Mouse (Mus musculus): ENCODE data around the gene Tom1. TPM values are rescaled to one million over a fixed set of nuclear protein-coding genes. Genes with fewer than 3 reads are reported as not detected.

Tom1 gene
- total RNA-seq, 2 experiments from 2014 or later, result 70.7 to 73.3 TPM

DNA sequence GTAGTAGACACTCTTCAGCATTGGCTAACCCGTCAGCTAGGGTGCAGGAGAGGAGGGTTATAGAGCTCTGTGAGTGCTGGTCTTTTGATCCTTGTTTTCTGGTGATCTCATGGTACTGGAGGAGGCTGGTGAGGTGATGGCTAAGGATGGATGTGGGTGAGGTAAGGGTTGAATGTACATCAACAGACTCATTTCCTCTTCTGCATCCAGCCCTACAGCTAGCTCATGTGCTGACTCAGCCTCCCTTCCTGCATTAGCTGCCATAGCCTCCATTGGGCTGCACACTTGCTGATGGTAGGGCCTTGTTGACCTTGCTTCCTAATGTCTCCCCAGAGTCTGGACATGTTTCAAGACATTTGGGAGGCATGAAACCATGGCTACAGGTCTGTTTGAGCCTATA lies 9.5 kb downstream of the Tom1 start:
- DNase-seq, result no peak

DNA sequence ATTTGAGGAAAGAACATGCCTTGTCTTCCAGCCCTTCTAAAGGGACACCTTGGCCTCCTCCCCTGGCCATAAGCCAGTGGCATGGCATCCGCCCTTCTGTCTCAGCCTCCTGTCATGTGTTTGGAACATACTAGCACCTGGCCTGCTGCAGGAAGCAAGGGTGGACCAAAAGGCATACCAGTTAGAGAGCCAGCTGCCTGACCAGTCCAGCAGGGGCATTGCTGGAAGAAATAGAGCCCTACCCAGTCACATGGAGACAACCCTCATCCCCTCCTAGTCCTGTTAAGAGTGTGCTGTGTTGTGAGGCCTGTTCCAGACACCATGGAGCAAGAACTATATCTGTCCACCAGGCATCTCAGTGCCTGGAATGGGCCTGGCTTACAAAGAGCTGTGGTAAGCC lies 12.8 kb downstream of the Tom1 start:
- DNase-seq, result no peak

DNA sequence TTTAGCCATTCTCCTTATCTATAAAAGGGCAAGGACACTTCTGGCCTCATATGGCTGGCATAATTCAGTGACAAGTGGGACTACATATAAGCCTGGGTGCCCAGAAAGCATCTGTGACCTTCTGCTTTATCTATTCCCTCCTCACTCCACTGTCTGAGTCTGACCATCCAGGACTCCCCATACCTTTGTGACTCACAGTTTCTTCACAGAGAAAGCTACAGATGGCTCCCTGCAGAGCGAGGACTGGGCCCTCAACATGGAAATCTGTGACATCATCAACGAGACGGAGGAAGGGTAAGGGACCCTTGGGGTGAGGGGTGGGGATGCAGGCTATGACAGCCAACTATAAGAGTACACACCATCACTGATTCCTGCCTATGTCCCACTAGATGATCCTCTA lies 14.3 kb downstream of the Tom1 start:
- no peak for DNase-seq

DNA sequence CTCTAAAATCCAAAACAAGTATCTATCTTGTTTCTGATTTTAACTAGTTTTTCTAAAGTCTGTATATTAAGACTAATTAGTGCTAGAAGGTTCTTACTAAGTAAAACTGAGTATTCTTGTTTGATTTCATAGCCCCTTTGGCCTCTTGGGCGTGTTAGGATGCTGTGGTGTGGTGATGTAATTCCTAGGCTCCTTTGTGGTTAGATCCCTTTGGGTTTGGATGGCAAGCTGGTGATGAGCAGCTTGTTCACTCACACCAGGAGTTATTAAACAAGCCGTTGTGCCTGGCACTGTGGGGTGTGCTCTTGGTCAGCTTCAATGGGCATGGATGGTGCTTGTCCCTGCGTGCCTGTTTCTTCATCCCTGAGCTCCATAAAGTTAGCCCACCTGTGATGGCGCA lies 19.8 kb downstream of the Tom1 start:
- no peak for DNase-seq

DNA sequence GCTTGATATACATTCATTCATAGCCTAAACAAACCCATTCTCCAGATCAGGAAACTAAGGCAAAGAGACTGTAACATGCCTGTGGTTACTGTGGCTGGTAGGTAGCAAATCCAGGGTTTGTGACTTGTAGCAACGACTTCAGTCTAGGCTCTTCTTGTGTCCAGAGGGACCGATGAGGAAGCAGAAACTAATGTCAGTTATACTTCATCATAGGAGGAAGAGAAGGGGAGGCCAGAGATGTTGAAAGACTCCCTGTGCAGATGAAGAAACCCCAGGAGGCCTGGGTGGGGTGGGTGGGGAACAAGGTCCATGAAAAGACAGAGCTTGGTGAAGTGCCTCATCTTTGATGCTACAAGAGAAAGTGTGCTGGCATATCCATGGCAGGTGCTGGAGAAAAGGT lies 22.2 kb downstream of the Tom1 start:
- DNase-seq, result no peak

DNA sequence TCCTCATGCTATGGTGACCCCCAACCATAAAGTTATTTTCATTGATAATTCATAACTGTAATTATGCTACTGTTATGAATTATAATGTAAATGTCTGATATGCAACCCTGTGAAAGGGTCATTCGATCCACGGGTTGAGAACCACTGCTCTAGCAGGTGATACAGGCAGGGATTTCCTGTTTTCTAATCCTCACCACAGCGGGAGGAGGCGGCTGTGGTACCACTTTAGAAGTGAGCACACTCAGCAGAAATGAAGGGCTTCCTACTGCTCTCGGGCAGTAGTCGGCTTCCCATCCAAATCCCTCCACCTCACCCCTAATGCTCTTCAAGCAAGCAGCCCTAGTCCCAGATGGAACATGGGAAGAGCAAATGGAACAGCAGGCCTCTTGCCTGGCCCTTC lies 26.5 kb downstream of the Tom1 start:
- DNase-seq, result no peak

DNA sequence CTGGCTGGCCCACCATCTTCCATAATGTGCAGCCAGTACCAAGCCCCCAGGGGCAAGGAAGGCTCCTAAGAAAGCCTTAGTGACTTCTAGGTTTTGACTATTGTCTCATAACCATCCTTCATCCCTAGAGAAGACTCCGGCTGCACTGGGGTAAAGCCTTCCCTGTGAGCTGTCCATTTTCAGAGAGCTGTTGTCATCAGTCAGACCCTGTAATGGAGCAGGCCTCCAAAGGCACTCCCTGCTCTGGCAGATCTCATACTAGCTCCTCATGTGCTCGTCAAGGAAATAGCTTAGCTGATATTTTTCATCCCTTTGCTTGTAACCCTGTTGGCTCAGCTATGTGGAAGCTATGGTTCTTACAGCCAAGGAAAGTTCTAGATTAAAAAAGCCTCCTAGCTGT lies 27.3 kb downstream of the Tom1 start:
- DNase-seq, result no peak

DNA sequence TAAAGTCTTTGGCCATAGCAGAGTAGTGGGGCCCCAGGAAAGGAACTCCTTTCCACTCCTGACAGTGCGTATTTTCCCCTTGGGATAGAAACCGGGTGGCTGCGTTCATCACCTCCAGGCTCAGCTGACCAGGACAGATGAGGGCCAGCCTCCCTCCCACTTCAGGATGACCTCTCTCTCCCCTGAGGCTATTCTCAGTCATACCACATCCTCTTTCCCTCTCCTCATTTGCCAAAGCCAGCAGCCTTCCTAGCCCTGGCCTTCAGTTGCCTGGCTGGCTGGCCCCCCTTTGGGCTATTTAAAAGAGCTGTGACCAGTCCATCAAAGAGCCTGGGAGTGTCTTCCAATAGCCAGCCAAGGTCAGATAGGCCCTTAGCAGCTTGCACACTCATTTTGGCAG lies 29.8 kb downstream of the Tom1 start:
- DNase-seq, result peak; percentile 30

DNA sequence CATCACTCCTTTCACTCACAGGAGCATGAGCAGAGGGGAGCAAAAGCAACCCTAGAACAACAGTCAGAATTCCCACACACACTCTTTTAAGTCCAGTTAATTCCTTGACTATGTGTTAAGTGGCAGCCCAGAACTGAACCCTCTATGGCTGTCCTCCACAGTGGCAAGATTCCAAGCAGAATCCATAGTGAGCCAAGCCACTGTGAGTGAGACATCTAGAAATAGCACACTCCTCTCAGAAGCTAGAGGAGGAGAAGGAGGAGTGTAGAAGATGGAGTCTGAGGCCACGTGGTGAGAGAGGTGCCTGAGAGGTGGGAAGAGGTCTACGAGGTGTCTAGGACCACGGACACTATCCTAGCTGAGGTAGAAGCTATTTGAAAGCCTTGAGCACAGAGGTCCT lies 31.3 kb downstream of the Tom1 start:
- no peak for DNase-seq

DNA sequence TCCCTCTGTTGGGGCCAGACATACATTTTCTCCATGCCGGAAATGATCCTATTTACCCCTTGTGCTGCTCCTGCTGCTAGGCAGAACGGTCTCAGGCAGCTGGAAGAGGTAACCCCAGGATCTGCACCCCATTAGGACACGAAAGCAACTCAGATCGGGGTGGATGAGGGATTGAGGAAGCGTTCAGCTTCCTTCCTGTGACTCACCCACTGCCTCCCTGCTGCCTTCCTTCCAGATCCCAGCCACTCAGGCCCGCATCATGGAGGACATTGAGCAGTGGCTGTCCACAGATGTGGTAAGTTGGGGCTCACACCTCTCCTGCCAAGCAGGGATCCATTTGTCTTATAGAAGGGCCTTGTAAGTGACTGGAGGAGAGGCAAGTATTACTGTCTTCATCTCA lies 33.8 kb downstream of the Tom1 start:
- DNase-seq, result no peak

DNA sequence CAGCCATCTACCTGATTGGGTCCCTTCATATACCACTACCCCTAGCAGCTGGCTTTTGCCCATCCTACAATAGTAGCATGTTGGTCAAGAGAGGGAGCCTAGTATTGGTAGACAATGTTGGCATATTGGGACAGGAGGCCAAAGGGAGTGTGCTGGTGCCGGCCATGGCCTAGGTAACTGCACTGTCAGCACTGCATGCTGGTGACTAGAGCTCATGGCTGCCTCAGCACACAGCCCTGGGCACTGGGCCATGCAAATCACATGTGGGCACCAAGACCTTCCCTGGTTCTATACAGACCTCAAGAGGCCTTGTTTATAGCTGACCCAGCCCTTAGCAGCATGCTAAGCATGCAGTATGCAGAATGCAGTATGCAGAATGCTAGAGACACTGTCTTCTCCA lies 36.8 kb downstream of the Tom1 start:
- DNase-seq, result no peak

DNA sequence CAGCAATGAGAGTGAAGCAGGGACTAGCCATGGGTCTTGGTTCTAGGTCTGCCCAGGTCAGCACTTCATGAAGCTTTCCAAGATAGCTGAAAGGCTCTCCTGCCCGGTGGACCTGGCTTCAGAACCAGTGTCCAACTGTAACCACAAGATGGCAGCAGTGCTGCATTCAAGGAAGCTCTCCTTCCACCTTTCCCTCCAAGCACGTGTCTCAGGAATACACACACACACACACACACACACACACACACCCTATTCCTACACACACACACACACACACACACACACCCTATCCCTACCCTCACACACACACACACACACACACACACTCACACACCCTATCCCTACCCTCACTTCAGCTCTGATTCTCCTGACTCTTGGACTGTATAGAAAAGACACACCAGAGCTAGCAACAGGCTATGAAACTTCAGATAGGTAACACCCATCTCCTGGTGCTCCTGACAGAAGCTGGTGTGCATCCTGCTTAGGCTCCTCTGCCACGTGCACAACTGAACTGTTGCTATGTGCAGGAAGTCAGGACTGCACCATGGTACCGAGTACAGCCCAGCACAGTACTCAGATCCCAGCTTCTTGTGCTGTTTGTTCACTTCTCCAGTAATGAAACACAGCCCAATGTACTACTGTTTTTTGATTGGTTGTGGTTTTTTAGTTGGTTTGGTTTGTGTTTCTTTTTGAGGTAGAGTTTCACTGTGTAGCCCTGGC lies 38.3 kb downstream of the Tom1 start:
- DNase-seq, result peak; percentile 88

DNA sequence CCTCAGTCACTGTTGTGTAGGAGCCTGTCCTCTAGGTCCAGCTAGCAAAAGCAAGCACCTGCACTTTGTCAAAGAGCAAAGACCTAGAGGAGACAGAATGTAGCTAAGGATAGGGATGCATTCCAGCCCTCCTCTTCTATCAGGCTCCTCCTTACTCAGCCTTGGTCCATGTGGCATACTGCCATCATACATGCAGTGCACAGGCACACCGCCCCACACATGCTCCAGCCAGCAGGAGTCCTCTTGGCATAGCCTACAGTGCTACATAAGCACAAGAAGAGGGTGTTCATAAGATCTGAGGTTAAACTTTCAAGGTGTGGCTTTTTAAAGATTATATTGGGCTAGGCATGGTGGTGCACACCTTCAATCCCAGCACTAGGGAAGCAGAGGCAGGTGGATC lies 41.4 kb downstream of the Tom1 start:
- DNase-seq, result no peak

DNA sequence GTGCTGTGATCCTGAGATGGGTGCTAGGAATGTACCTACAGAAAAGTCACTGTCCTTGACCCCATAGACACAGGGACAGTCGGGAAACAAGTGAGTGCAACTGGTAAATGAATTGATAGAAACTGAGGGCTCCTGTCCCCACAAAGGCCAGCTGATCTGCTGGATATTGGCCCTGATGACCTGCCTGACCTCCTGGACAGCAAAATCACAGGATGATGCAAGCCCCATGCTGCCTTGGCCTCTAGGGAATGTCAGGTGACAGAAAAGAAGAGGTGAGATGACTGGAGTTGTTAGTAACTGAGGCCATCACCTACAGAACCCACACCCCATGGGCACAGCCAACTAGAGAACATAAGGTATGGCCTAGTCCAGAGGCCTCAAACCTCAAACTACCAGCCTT lies 44.7 kb downstream of the Tom1 start:
- no peak for DNase-seq

DNA sequence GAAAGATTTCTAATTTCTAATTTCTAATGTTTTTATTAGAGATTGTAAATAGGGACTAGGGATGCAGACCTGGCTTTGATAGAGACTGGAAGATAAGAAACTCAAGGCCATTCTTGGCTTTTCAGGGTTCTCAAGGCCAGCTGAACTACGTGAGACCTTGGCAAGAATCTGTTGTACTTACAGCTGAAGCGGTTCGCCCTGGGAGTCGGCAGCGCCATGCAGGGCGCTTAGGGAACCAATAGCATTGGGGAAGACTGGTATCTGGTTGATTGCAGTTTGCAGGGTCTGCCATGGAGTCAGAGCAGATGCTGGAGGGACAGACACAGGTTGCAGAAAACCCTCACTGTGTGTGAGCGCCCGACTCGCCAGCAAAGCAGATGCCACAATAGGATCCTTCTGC lies 45.3 kb downstream of the Tom1 start:
- DNase-seq, result no peak

DNA sequence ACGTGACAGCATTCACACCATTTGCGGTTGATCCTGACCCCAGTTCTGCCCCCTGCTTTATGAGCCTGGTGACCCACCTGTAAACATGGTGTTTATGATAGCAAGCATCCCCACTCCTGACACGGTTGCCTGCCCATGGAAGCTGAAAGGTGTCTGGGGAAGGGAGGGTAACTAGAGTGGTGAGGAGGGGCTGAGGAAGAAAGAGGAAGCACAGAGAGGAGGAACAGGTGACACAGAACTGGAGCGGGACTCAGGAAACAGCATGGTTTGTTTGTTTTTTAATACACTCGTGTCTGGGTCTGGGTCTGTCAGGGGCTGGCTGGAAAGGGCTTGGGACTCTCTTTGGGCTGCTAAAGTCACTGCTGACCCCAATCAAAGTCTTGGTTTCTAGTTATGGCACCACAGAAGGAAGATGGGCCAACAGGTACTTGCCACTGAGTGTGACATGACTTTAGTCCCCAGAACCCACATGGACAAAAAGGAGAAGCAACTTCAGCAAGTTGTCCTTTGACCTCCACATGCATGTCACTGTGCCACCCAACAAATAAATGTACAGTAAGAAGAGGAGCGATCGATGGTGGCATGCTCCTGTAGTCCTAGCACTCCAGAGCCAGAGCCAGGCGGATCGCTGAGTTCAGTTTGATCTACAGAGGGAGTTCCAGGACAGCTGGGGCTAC lies 48.0 kb downstream of the Tom1 start:
- no peak for DNase-seq

DNA sequence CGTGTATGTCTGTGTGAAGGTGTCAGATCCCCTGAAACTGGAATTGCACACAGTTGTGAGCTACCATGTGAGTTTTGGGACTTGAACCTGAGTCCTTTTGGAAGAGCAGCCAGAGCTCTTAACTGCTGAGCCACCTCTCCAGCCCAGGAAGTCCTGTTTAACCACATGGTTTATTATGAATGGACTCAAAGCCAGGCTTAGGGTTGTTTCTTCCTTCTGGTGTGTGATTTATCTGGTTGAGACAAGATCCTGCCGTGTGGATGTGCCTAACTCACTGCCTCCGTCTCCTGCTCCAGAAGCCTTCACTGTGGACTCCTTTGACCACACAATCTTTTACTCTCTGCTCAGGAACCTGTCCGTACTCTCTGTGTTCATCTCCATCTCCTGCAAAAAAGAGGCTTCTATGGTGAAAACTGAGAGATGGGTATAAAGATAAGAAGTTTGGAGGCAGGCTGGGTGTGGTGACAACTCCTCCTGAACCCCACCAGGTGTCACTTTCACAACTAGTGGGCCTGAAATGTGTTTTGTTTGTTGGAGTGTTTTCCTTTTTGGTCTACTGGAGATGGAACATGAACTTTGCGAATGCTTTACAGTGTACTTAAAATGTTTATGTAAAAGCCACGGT lies 48.8 kb downstream of the Tom1 start:
- DNase-seq, result no peak

DNA sequence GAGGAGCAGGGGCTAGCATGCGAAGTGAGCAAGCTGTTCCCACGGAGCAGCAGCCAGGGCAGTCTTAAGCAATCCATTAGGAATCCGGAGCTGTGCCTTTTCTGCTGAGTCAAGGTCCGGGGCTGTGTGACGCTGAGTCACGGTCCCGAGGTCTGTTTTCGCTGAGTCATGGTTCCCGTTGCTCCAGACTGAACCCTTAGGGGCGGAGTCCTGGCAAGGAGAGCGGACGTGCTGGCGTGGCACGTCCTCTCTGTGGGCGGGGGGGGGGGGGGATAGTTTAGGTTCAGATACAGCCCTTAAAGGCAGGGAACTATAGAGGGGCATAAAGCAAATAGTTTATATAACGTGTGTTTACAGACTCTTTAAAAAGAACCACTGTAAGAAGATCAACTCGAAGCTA lies 50.3 kb downstream of the Tom1 start:
- peak; percentile 97 for DNase-seq

DNA sequence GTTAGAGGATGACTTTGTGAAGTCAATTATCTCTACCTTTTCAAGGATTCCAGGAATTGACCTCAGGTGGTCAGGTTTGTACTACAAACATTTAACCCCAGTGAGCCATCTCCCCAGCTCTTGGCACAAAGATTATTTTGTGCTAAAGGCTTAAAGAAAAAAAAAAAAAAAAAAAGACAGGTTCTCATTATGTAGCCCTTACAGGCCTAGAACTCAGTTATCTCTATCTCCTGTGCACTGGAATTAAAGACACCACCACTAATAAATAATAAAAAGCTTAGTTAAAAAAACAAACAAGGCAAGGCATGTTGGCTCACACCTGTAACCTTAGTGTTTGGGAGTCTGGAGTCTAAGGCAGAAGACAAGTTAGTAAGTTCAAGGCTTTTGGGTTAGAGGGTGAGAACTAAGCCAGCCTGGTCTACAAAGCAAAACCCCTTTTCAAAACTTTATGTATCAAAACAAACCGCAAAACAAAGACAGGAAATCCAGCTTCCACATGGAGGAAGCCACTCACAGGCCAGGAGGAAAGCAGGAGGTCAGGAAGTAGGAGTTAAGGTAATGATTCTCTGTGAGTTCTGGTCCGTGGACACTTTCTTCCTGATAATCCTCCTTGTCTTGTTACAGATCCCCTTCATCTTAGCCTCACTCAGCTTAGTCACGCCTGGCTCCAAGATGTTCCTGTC lies 51.0 kb downstream of the Tom1 start:
- no peak for DNase-seq

DNA sequence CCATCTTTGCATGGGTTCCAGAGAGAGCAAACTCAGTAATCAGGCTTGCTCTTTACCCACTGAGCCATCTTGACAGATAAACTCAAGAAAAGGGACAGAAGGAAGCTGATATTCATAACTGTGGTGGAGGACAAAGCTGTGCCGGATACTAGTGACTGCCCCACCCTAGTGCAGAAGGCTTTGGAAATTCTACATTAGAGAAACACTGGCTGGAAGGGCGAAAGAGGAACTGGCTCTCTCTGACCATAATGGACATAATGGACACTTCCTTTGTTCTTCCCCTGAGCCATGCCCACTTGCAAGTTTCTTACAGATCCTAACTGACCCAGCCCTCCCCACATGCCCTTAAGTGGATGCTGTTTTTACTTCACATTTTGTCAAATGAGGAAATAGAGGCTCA lies 52.5 kb downstream of the Tom1 start:
- no peak for DNase-seq

DNA sequence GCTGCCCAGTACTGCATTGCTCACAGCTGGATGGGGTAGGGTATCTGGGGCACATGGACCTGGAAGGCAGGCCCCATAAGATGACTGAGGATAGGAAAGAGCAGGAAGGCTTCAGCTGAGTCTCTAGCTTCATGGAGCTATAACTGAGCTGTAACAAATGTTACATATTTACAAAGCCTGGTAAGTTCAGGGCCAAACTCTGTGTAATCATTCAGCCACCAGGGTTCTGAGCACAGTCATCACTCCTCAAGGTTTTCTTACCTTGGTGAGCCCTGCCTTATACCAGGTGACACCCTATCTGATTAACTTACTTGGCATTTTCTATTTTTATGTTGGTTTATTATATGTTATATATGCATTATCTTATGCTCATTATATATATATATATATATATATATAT lies 53.6 kb downstream of the Tom1 start:
- DNase-seq, result no peak

DNA sequence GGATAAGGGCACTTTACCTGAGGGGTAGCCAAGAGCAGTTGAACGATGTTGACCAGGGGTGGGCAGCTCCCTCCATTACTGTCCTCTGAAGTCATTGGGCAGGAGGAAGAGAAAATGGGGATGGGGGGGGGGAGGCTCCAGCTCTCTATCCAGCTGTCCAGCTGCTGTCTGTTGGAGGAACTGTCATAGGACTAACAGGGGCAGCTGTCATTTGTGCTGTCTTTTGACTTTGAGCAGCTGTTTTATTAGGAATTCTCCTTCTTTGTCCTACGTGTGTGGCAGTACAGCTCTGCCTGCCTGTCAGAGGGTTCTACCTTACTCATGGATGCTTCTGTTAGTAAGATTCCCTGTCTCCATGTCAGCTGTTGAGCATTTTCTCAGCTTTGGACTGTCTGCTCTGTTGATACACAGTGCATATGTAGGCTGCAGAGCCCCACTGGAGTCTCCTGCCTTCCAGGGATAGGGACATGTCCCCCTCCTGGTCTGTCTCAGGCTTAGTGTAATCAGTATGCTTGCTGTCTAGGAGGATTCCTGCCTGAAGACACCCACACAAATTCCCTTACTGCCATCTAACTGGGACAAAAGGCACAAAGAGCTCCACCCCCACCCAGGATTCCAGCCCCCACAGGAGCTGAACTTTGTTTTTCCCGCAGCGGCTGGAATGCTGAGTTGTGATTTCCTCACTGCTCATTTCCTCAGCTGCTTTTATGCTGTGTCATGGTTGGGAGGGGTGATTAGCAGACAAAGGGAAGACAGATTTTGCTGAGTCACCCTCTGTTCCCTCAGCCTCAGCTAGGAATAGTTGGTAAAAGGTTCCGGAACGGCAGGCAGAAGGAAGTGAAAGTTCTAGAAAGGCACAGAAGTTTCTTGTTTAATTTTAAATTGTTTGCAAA lies 55.7 kb downstream of the Tom1 start:
- peak; percentile 82 for DNase-seq
